Mouse (Mus musculus) liver, adult 2 months (tissue): ENCODE results near the gene Iqsec3.

Experiments
- CTCF ChIP-seq: fragments of 200-500 bp; IDR thresholded peaks from 2 replicates; pipeline ENCODE4 v1.5.1; 2011; ENCODE audit warnings: low read depth, low read length, control low read depth
- POLR2A ChIP-seq: fragments of 200-500 bp; IDR thresholded peaks from 2 replicates; pipeline ENCODE4 v1.6.1; 2011; ENCODE audit warnings: low read length, control low read depth; ENCODE audit not compliant: insufficient read depth; ENCODE audit errors: extremely low read depth

GRCm38 (mm10) chr6:121402661-121403244 lies 70.7 kb downstream of the Iqsec3 start:
- TF ChIP-seq POLR2A (no peak), CTCF (no peak)
